Mouse (Mus musculus) C2C12 (cell line): ENCODE data around the gene Tbc1d17.

Experiments
- CTCF ChIP-seq: IDR thresholded peaks from one replicate; pipeline ENCODE4 v1.5.1; 2011; ENCODE audit not compliant: control insufficient read depth, insufficient read depth, insufficient read length
- MAX ChIP-seq: IDR thresholded peaks from one replicate; pipeline ENCODE4 v1.6.1; 2011; ENCODE audit warnings: mild to moderate bottlenecking, control low read depth
- USF1 ChIP-seq: IDR thresholded peaks from one replicate; pipeline ENCODE4 v1.6.1; 2011; ENCODE audit warnings: low read depth, mild to moderate bottlenecking, control low read depth, moderate library complexity

- TF ChIP-seq MAX (no peak), CTCF (no peak), USF1 (no peak)
Observed at GRCm38 (mm10) chr7:44850789-44851624, 2.1 kb upstream of the Tbc1d17 start.
